Mouse (Mus musculus) liver, embryonic 14.5 days (tissue): ENCODE measurements at regions not wholly inside any gene's neighbourhood (a gene's known extent, or its start where the extent isn't known, plus 50 kb on each side); places are given as distances from the start of the nearest gene placed in this dataset.

Experiments
- CTCF ChIP-seq: IDR thresholded peaks from 2 replicates; pipeline ENCODE4 v1.5.1; 2016; ENCODE audit warnings: antibody characterized with exemption, low read depth, control low read depth
- EP300 ChIP-seq: IDR thresholded peaks from 2 replicates; pipeline ENCODE4 v1.6.1; 2016; ENCODE audit warnings: antibody characterized with exemption, low read depth

- TF ChIP-seq CTCF = no peak
- TF ChIP-seq EP300 = no peak
These were observed 167.2 kb upstream of the Dkk2 start for GRCm38 (mm10) chr3:131917734-131918534.
